Mouse (Mus musculus) CH12.LX (cell line): ENCODE results near the gene Aspscr1. TPM values are rescaled to one million over a fixed set of nuclear protein-coding genes. Genes with fewer than 3 reads are reported as not detected.

Experiments used
- DNase-seq: peaks from one replicate; pipeline ENCODE4 v3.0.0-alpha.2; 2013; ENCODE audit errors: extremely low read depth
- H3K27ac ChIP-seq: 2 replicates; pipeline ENCODE4 v1.5.1; 2012; ENCODE audit warnings: low read depth, mild to moderate bottlenecking, control low read depth, moderate library complexity; ENCODE audit not compliant: insufficient read depth
- H3K27me3 ChIP-seq: replicated peaks from 2 replicates; pipeline ENCODE3; 2012; ENCODE audit warnings: inconsistent platforms
- H3K36me3 ChIP-seq, 2 experiments: replicated peaks in 1 of 2; 2 replicates each; pipeline versions ENCODE3 to v1.6.1; 2012; ENCODE audit warnings: inconsistent platforms in 1 of 2, low read length in 1 of 2, mild to moderate bottlenecking in 1 of 2, mixed read lengths in 1 of 2, moderate library complexity in 1 of 2; ENCODE audit not compliant: control insufficient read depth in 1 of 2, insufficient read depth in 1 of 2
- H3K4me1 ChIP-seq, 2 experiments: 2 replicates each; pipeline ENCODE4 v1.6.1; 2012; ENCODE audit warnings: inconsistent platforms in 1 of 2, moderate library complexity in 1 of 2; ENCODE audit not compliant: insufficient read depth in 2 of 2, control insufficient read depth in 1 of 2
- H3K4me2 ChIP-seq: 2 replicates; pipeline ENCODE4 v1.6.1; 2012; ENCODE audit warnings: low read depth, mild to moderate bottlenecking, control low read depth; ENCODE audit not compliant: poor library complexity, insufficient read depth, severe bottlenecking
- H3K4me3 ChIP-seq, 3 experiments: fragments of 150-350 bp in 1 of 3; sonication (generic) in 1 of 3; replicated peaks in 1 of 3; 2 replicates each; pipeline versions ENCODE3 to v1.5.1; 2011 to 2012; ENCODE audit warnings: low read depth in 2 of 3, low read length in 2 of 3, mild to moderate bottlenecking in 2 of 3, moderate library complexity in 2 of 3, control low read depth in 1 of 3, improper control_type of control experiment in 1 of 3, inconsistent platforms in 1 of 3, mixed read lengths in 1 of 3; ENCODE audit not compliant: poor library complexity in 1 of 3
- H3K79me2 ChIP-seq: replicated peaks from 2 replicates; pipeline ENCODE4 v1.6.1; 2012; ENCODE audit warnings: mild to moderate bottlenecking, moderate library complexity; ENCODE audit not compliant: control insufficient read depth, poor library complexity, insufficient read depth, severe bottlenecking; ENCODE audit errors: extremely low read depth
- H3K9ac ChIP-seq: 2 replicates; pipeline ENCODE4 v1.6.1; 2012; ENCODE audit warnings: low read depth, mild to moderate bottlenecking, control low read depth, moderate library complexity; ENCODE audit not compliant: insufficient read depth
- H3K9me3 ChIP-seq: replicated peaks from 2 replicates; pipeline ENCODE3; 2012; ENCODE audit warnings: low read length, inconsistent platforms, mixed read lengths
- BHLHE40 ChIP-seq: IDR thresholded peaks from 2 replicates; pipeline ENCODE4 v1.6.1; 2011; ENCODE audit warnings: mild to moderate bottlenecking, low read depth, low read length, improper control_type of control experiment
- CHD2 ChIP-seq: IDR thresholded peaks from 2 replicates; pipeline ENCODE4 v1.6.1; 2011; ENCODE audit warnings: low read length, improper control_type of control experiment
- CTCF ChIP-seq, 2 experiments: IDR thresholded peaks in 1 of 2; conservative IDR thresholded peaks in 1 of 2; 2 replicates each; pipeline ENCODE4 v1.5.1; 2011 to 2012; ENCODE audit warnings: low read depth in 2 of 2, low read length in 2 of 2, improper control_type of control experiment in 1 of 2, inconsistent platforms in 1 of 2, mild to moderate bottlenecking in 1 of 2, moderate library complexity in 1 of 2
- E2F4 ChIP-seq: IDR thresholded peaks from 2 replicates; pipeline ENCODE4 v1.6.1; 2011; ENCODE audit warnings: low read depth, low read length, improper control_type of control experiment; ENCODE audit not compliant: insufficient replicate concordance
- ELF1 ChIP-seq: IDR thresholded peaks from 2 replicates; pipeline ENCODE4 v1.6.1; 2014; ENCODE audit warnings: low read depth, mild to moderate bottlenecking, inconsistent platforms, low read length, improper control_type of control experiment
- EP300 ChIP-seq: IDR thresholded peaks from 2 replicates; pipeline ENCODE4 v1.6.1; 2011; ENCODE audit warnings: low read length, improper control_type of control experiment
- ETS1 ChIP-seq: conservative IDR thresholded peaks from 2 replicates; pipeline ENCODE4 v1.6.1; 2012; ENCODE audit warnings: low read depth, mild to moderate bottlenecking, inconsistent platforms, low read length, improper control_type of control experiment, moderate library complexity
- GABPA ChIP-seq: IDR thresholded peaks from 2 replicates; pipeline ENCODE4 v1.6.1; 2012; ENCODE audit warnings: low read depth, low read length, improper control_type of control experiment, inconsistent platforms; ENCODE audit not compliant: insufficient replicate concordance
- HCFC1 ChIP-seq: IDR thresholded peaks from 2 replicates; pipeline ENCODE4 v1.6.1; 2012; ENCODE audit warnings: low read depth, mild to moderate bottlenecking, inconsistent platforms, low read length, improper control_type of control experiment
- IRF4 ChIP-seq: IDR thresholded peaks from 2 replicates; pipeline ENCODE4 v1.6.1; 2014; ENCODE audit warnings: low read depth, mild to moderate bottlenecking, inconsistent platforms, low read length, improper control_type of control experiment
- JUN ChIP-seq: IDR thresholded peaks from 2 replicates; pipeline ENCODE4 v1.6.1; 2011; ENCODE audit warnings: low read depth, mild to moderate bottlenecking, low read length, improper control_type of control experiment, moderate library complexity; ENCODE audit not compliant: insufficient read depth
- JUND ChIP-seq: conservative IDR thresholded peaks from 2 replicates; pipeline ENCODE4 v1.6.1; 2011; ENCODE audit warnings: low read depth, low read length, improper control_type of control experiment
- KAT2A ChIP-seq: IDR thresholded peaks from 2 replicates; pipeline ENCODE4 v1.6.1; 2012; ENCODE audit warnings: low read length, improper control_type of control experiment, inconsistent platforms; ENCODE audit not compliant: insufficient replicate concordance
- MAFK ChIP-seq: IDR thresholded peaks from 2 replicates; pipeline ENCODE4 v1.6.1; 2011; ENCODE audit warnings: low read length, improper control_type of control experiment; ENCODE audit not compliant: insufficient replicate concordance
- MAX ChIP-seq: IDR thresholded peaks from 2 replicates; pipeline ENCODE4 v1.6.1; 2011; ENCODE audit warnings: low read length, improper control_type of control experiment
- MAZ ChIP-seq: IDR thresholded peaks from 2 replicates; pipeline ENCODE4 v1.6.1; 2012; ENCODE audit warnings: low read depth, mild to moderate bottlenecking, inconsistent platforms, low read length, improper control_type of control experiment, moderate library complexity
- MEF2A ChIP-seq: IDR thresholded peaks from 2 replicates; pipeline ENCODE4 v1.6.1; 2014; ENCODE audit warnings: low read depth, mild to moderate bottlenecking, inconsistent platforms, low read length, improper control_type of control experiment, borderline replicate concordance
- MXI1 ChIP-seq: IDR thresholded peaks from 2 replicates; pipeline ENCODE4 v1.6.1; 2011; ENCODE audit warnings: mild to moderate bottlenecking, low read depth, low read length, improper control_type of control experiment
- MYC ChIP-seq: IDR thresholded peaks from 2 replicates; pipeline ENCODE4 v1.6.1; 2011; ENCODE audit warnings: low read depth, mild to moderate bottlenecking, improper control_type of control experiment, low read length
- NELFE ChIP-seq: IDR thresholded peaks from 2 replicates; pipeline ENCODE4 v1.6.1; 2011; ENCODE audit warnings: low read depth, low read length, improper control_type of control experiment
- NRF1 ChIP-seq: IDR thresholded peaks from 2 replicates; pipeline ENCODE4 v1.6.1; 2014; ENCODE audit warnings: low read depth, mild to moderate bottlenecking, inconsistent platforms, low read length, improper control_type of control experiment, moderate library complexity
- POLR2A ChIP-seq: IDR thresholded peaks from 2 replicates; pipeline ENCODE4 v1.6.1; 2011; ENCODE audit warnings: low read depth, mild to moderate bottlenecking, improper control_type of control experiment, low read length
- POLR2AphosphoS2 ChIP-seq: IDR thresholded peaks from 2 replicates; pipeline ENCODE4 v1.6.1; 2011; ENCODE audit warnings: low read depth, low read length, improper control_type of control experiment
- RCOR1 ChIP-seq: conservative IDR thresholded peaks from 2 replicates; pipeline ENCODE4 v1.6.1; 2012; ENCODE audit warnings: low read depth, mild to moderate bottlenecking, inconsistent platforms, low read length, improper control_type of control experiment
- SIN3A ChIP-seq: IDR thresholded peaks from 2 replicates; pipeline ENCODE4 v1.6.1; 2012; ENCODE audit warnings: low read length, improper control_type of control experiment, inconsistent platforms
- SMC3 ChIP-seq: IDR thresholded peaks from 2 replicates; pipeline ENCODE4 v1.6.1; 2011; ENCODE audit warnings: low read depth, low read length, improper control_type of control experiment
- TBP ChIP-seq: conservative IDR thresholded peaks from 2 replicates; pipeline ENCODE4 v1.6.1; 2011; ENCODE audit warnings: low read depth, low read length, improper control_type of control experiment
- TCF12 ChIP-seq: IDR thresholded peaks from 2 replicates; pipeline ENCODE4 v1.6.1; 2014; ENCODE audit warnings: low read depth, mild to moderate bottlenecking, inconsistent platforms, low read length, improper control_type of control experiment
- UBTF ChIP-seq: IDR thresholded peaks from 2 replicates; pipeline ENCODE4 v1.6.1; 2012; ENCODE audit warnings: low read depth, mild to moderate bottlenecking, inconsistent platforms, low read length, improper control_type of control experiment, moderate library complexity
- USF1 ChIP-seq: IDR thresholded peaks from 2 replicates; pipeline ENCODE4 v1.6.1; 2014; ENCODE audit warnings: low read depth, mild to moderate bottlenecking, inconsistent platforms, low read length, improper control_type of control experiment
- USF2 ChIP-seq: conservative IDR thresholded peaks from 2 replicates; pipeline ENCODE4 v1.6.1; 2011; ENCODE audit warnings: low read depth, low read length, improper control_type of control experiment
- ZC3H11A ChIP-seq: IDR thresholded peaks from 2 replicates; pipeline ENCODE4 v1.6.1; 2012; ENCODE audit warnings: low read depth, mild to moderate bottlenecking, inconsistent platforms, low read length, improper control_type of control experiment
- ZKSCAN1 ChIP-seq: IDR thresholded peaks from 2 replicates; pipeline ENCODE4 v1.6.1; 2012; ENCODE audit warnings: low read depth, inconsistent platforms, low read length, improper control_type of control experiment, borderline replicate concordance
- ZMIZ1 ChIP-seq: IDR thresholded peaks from 2 replicates; pipeline ENCODE4 v1.6.1; 2012; ENCODE audit warnings: low read depth, mild to moderate bottlenecking, inconsistent platforms, low read length, improper control_type of control experiment
- ZNF384 ChIP-seq: IDR thresholded peaks from 2 replicates; pipeline ENCODE4 v1.6.1; 2012; ENCODE audit warnings: low read depth, low read length, improper control_type of control experiment, inconsistent platforms
- dilution Hi-C: fragments of 300-500 bp; cut with MboI; formaldehyde crosslinking; loops from 2 replicates; pipeline ENCODE4 v1.14.3; 2020; ENCODE audit warnings: low sequenced_read_pairs; ENCODE audit not compliant: extremely low pct_unique_long_range_greater_than_20kb, extremely low pct_ligation_motif_present
- in situ Hi-C: fragments of 300-500 bp; cut with MboI; formaldehyde crosslinking; loops from 3 replicates; pipeline ENCODE4 v1.14.3; 2019; ENCODE audit warnings: low sequenced_read_pairs, low pct_ligation_motif_present, low pct_unique_long_range_greater_than_20kb, mixed read lengths
- polyA plus RNA-seq: library from polyadenylated mRNA; unstranded; fragments of >175 nt; gene quantifications from 2 replicates; pipeline ENCODE4 v1.2.1, GENCODE M21; 2012; ENCODE audit warnings: low read depth; ENCODE audit not compliant: insufficient read length
- total RNA-seq, 2 experiments: library from RNA; depleted of rRNA; stranded (reverse); fragments of 300-350 nt in 1 of 2; fragments of >200 nt in 1 of 2; gene quantifications; 2 replicates each; pipeline ENCODE4 v1.2.3; 2012 to 2014

Aspscr1 gene
- total and polyA plus RNA-seq, 3 experiments = 27.3 to 69.9 (median 34.1) TPM

GRCm38 (mm10) chr11:120627468-120628300, 45.1 kb upstream of the Aspscr1 start:
- no peaks in the 10 kb centered on the region for H3K9me3 ChIP-seq
- DNase-seq = peak; percentile 94
- peaks cover 42 to 80% of the 10 kb centered on the region in 2 experiments for H3K4me1 ChIP-seq
- TF ChIP-seq MAFK (peak; percentile 65), EP300 (peak; percentile 70), MAX (peak; percentile 99), NELFE (peak; percentile 40; the same call in 1 of the 2 replicates), ZMIZ1 (peak; percentile 56), GABPA (no peak), POLR2AphosphoS2 (no peak), SMC3 (no peak), MEF2A (peak; percentile 87), CTCF (conservative IDR thresholded peaks at IDR 0.05 in 1 of 2, IDR thresholded peaks at IDR 0.05 in 1 of 2; ENCODE audit: low read depth in 2 of 2, low read length in 2 of 2) (no peak), ETS1 (peak; percentile 73), USF2 (peak; percentile 57; the same call in 1 of the 2 replicates), ZNF384 (peak; percentile 95), JUND (no peak), CHD2 (peak; percentile 80), NRF1 (no peak), UBTF (no peak), E2F4 (no peak), POLR2A (peak; percentile 67), BHLHE40 (peak; percentile 79), MYC (peak; percentile 99), ELF1 (peak; percentile 91), SIN3A (peak; percentile 82), ZC3H11A (no peak), IRF4 (peak; percentile 63), MXI1 (peak; percentile 97), JUN (no peak), KAT2A (peak; percentile 74; the same call in 1 of the 2 replicates), RCOR1 (no peak), TCF12 (peak; percentile 70), TBP (0 out of 2 replicates have a peak, but pooled peaks have one; percentile 29), ZKSCAN1 (peak; percentile 5; the same call in 1 of the 2 replicates), USF1 (peak; percentile 71), HCFC1 (peak; percentile 79), MAZ (no peak)
- H3K79me2 ChIP-seq = peaks cover 57% of the 10 kb centered on the region
- H3K4me2 ChIP-seq = peak overlapping the region; percentile 37
- dilution Hi-C loops = no loop called here
- H3K27ac ChIP-seq = peak overlapping the region; percentile 75
- in situ Hi-C loops = loop anchor here (10.0 kb wide), 1 partner anchor 57 kb away; no protein-coding TSS in a partner anchor
- peaks cover 31 to 47% of the 10 kb centered on the region in 2 experiments for H3K36me3 ChIP-seq
- peak overlapping the region; percentile 23 to 74 (median 35) for H3K4me3 ChIP-seq
- peak overlapping the region; percentile 16; the same call in 1 of the 2 replicates for H3K9ac ChIP-seq
- H3K27me3 ChIP-seq = no peaks in the 10 kb centered on the region
